Mouse (Mus musculus) thymus, adult 2 months (tissue): ENCODE data around the gene Ms4a4a. TPM values are rescaled to one million over a fixed set of nuclear protein-coding genes. Genes with fewer than 3 reads are reported as not detected.
A peak's percentile ranks its signal among the peaks of the same experiment; 100 is the strongest.

Experiments
- DNase-seq: peaks from one replicate; pipeline ENCODE4 v3.0.0; 2021
- H3K27ac ChIP-seq: fragments of 200-500 bp; 2 replicates; pipeline ENCODE4 v1.5.1; 2012; ENCODE audit warnings: low read length, control low read depth; ENCODE audit not compliant: control insufficient read depth, insufficient read depth
- H3K27me3 ChIP-seq: fragments of 200-500 bp; 2 replicates; pipeline ENCODE4 v1.6.1; 2012; ENCODE audit warnings: mild to moderate bottlenecking, low read length, moderate library complexity, mixed read lengths; ENCODE audit not compliant: control insufficient read depth, insufficient read depth
- H3K36me3 ChIP-seq: fragments of 200-500 bp; 2 replicates; pipeline ENCODE4 v1.6.1; 2012; ENCODE audit warnings: mild to moderate bottlenecking, low read length, moderate library complexity; ENCODE audit not compliant: control insufficient read depth, insufficient read depth
- H3K4me1 ChIP-seq: fragments of 200-500 bp; replicated peaks from 2 replicates; pipeline ENCODE4 v1.6.1; 2012; ENCODE audit warnings: low read length; ENCODE audit not compliant: control insufficient read depth, insufficient read depth
- H3K4me3 ChIP-seq: fragments of 200-500 bp; 2 replicates; pipeline ENCODE4 v1.5.1; 2012; ENCODE audit warnings: mild to moderate bottlenecking, low read length, control low read depth, moderate library complexity; ENCODE audit not compliant: control insufficient read depth, insufficient read depth
- CTCF ChIP-seq: fragments of 200-500 bp; IDR thresholded peaks from 2 replicates; pipeline ENCODE4 v1.5.1; 2012; ENCODE audit warnings: mild to moderate bottlenecking, control low read depth, low read length, moderate library complexity, borderline replicate concordance; ENCODE audit not compliant: control insufficient read depth, poor library complexity, insufficient read depth; ENCODE audit errors: extremely low read depth
- POLR2A ChIP-seq: fragments of 200-500 bp; IDR thresholded peaks from 2 replicates; pipeline ENCODE4 v1.6.1; 2012; ENCODE audit warnings: mild to moderate bottlenecking, low read length, control low read depth, moderate library complexity; ENCODE audit not compliant: control insufficient read depth, poor library complexity, insufficient read depth; ENCODE audit errors: extremely low read depth
- WGBS: fragments of 180-500 bp; shearing (Covaris S2); methylation state at CpG from one replicate; pipeline ENCODE4 v1.1.7; 2018; 5-methylcytosine and 5-hydroxymethylcytosine counted together
- polyA plus RNA-seq: library from polyadenylated mRNA; depleted of rRNA; stranded (reverse); fragments of >200 nt; gene quantifications from 2 replicates; pipeline ENCODE4 v1.2.3, GENCODE M21; 2012; rRNA removed

The Ms4a4a gene
- 0.55 and 0.63 TPM in 2 replicates for polyA plus RNA-seq

- TF ChIP-seq POLR2A = no peak
- no peak for TF ChIP-seq CTCF
- Histone ChIP-seq H3K27me3 (no peaks in the 10 kb centered on the region), H3K27ac (no peak within 1 kb of the TSS), H3K4me3 (no peak within 1 kb of the TSS), H3K4me1 (no peaks in the 10 kb centered on the region), H3K36me3 (no peaks in the 10 kb centered on the region)
- 93% methylated on average over 2 of the region's 2 CpGs for WGBS
- no peak for DNase-seq
Observed at GRCm38 (mm10) chr19:11375273-11375672, at the start of gene Ms4a4a. Gene Ms4a4a, plus strand, starts transcription at chr19:11375523.

GRCm38 (mm10) chr19:11335932-11336331, 39.4 kb upstream of the Ms4a4a start, which contains the start of gene Ms4a7:
Gene Ms4a7, minus strand, starts transcription at chr19:11336146.
- H3K4me3 ChIP-seq = no peak within 1 kb of the TSS
- no peaks in the 10 kb centered on the region for H3K4me1 ChIP-seq
- H3K27ac ChIP-seq = no peak within 1 kb of the TSS
- DNase-seq = no peak
- TF ChIP-seq POLR2A (no peak), CTCF (no peak)
- H3K36me3 ChIP-seq = no peaks in the 10 kb centered on the region
- 15% methylated on average over 6 of the region's 6 CpGs for WGBS
- no peaks in the 10 kb centered on the region for H3K27me3 ChIP-seq

- Histone ChIP-seq H3K36me3 (no peaks in the 10 kb centered on the region), H3K4me3 (no peak overlapping the region), H3K4me1 (no peaks in the 10 kb centered on the region), H3K27ac (no peak overlapping the region), H3K27me3 (no peaks in the 10 kb centered on the region)
- no peak for DNase-seq
- TF ChIP-seq CTCF = no peak
- TF ChIP-seq POLR2A = no peak
Observed at GRCm38 (mm10) chr19:11343147-11343546, 32.2 kb upstream of the Ms4a4a start.

DNA sequence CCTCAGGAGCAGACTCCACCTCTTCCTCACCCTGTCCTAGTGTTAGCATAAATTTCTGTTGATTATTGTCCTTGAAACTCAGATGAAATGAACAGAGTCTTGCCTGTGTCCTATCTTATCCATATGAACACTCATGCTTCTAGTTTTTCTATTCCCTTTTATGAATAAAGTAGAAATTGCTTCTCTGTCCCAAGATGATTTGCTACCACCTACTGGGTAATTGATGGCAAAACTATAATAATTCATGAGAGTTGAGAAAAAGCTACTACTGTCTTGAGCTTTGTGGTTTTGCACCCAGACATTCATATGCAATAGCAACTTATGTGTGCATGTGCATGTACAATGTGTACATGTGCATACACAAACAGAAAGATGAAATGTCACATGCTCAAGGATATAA, 31.3 kb upstream of the Ms4a4a start:
- Histone ChIP-seq H3K27me3 (no peaks in the 10 kb centered on the region), H3K27ac (no peak overlapping the region), H3K36me3 (no peaks in the 10 kb centered on the region), H3K4me1 (no peaks in the 10 kb centered on the region), H3K4me3 (no peak overlapping the region)
- TF ChIP-seq POLR2A (no peak), CTCF (no peak)
- no peak for DNase-seq

- H3K27me3 ChIP-seq = no peaks in the 10 kb centered on the region
- TF ChIP-seq POLR2A = no peak
- no peak for TF ChIP-seq CTCF
- 86% methylated on average over 7 of the region's 7 CpGs for WGBS
- H3K27ac ChIP-seq = no peak overlapping the region
- no peaks in the 10 kb centered on the region for H3K36me3 ChIP-seq
- no peak overlapping the region for H3K4me3 ChIP-seq
- DNase-seq = peak; percentile 13
- H3K4me1 ChIP-seq = no peaks in the 10 kb centered on the region
Observed at GRCm38 (mm10) chr19:11349698-11350481, 25.4 kb upstream of the Ms4a4a start.

DNA sequence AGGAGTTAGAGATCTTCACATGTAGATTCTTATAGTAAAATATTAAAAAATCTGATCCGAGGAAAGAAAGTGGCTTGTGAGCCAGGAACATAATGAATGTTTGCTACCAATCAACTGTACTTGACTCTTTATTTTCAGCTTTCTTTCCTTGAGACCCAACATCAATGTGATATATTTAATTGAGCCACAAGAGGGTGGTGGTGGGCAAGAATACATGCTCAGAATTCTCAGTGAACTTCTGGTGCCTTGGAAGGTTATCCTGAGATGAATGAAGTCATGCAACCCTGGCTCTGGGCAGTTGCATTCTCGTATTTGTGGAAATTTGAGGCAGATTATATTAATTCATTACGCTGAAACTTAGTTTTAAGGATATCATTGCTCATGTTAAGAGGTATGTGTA, 23.4 kb upstream of the Ms4a4a start:
- H3K36me3 ChIP-seq = no peaks in the 10 kb centered on the region
- no peak overlapping the region for H3K4me3 ChIP-seq
- H3K4me1 ChIP-seq = peaks cover 4% of the 10 kb centered on the region; the same call in 1 of the 2 replicates
- DNase-seq = peak; percentile 31
- H3K27me3 ChIP-seq = no peaks in the 10 kb centered on the region
- WGBS = 47% methylated on average over 3 of the region's 3 CpGs
- H3K27ac ChIP-seq = no peak overlapping the region
- no peak for TF ChIP-seq CTCF
- no peak for TF ChIP-seq POLR2A

- DNase-seq = peak; percentile 32
- H3K27me3 ChIP-seq = no peaks in the 10 kb centered on the region
- H3K27ac ChIP-seq = no peak overlapping the region
- 4% methylated on average over 7 of the region's 7 CpGs for WGBS
- H3K4me3 ChIP-seq = no peak overlapping the region
- TF ChIP-seq CTCF = no peak
- no peaks in the 10 kb centered on the region for H3K36me3 ChIP-seq
- H3K4me1 ChIP-seq = peaks cover 4% of the 10 kb centered on the region; the same call in 1 of the 2 replicates
Observed at GRCm38 (mm10) chr19:11355730-11356129, 19.6 kb upstream of the Ms4a4a start.

DNA sequence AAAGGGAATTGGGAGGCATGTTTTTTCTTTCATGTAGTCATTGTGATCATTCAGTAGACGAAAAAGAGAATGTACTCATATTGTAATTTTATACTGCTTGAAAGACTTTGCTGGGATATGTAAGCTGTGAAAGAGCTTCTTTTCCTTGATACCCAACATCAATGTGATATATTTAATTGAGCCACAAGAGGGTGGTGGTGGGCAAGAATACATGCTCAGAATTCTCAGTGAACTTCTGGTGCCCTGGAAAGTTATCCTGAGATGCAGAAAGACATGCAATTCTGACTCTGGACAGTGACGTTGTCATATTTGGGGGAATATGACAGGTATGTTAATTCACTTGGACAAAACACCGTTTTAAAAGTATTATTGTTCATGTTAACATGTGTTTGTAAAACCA, 15.2 kb upstream of the Ms4a4a start:
- WGBS = 66% methylated on average over 3 of the region's 3 CpGs
- H3K36me3 ChIP-seq = no peaks in the 10 kb centered on the region
- no peaks in the 10 kb centered on the region for H3K27me3 ChIP-seq
- TF ChIP-seq POLR2A (no peak), CTCF (no peak)
- peaks cover 4% of the 10 kb centered on the region; the same call in 1 of the 2 replicates for H3K4me1 ChIP-seq
- no peak overlapping the region for H3K27ac ChIP-seq
- peak; percentile 22 for DNase-seq
- no peak overlapping the region for H3K4me3 ChIP-seq
